Mouse (Mus musculus) forebrain, embryonic 11.5 days (tissue): ENCODE results near the gene Chst13. TPM values are rescaled to one million over a fixed set of nuclear protein-coding genes. Genes with fewer than 3 reads are reported as not detected.
A peak's percentile ranks its signal among the peaks of the same experiment; 100 is the strongest.

Experiments used
- ATAC-seq: fragments of 200-750 bp; cut with Nextera tagmentation; replicated peaks from 2 replicates; pipeline ENCODE4 v1.8.0; 2017; ENCODE audit warnings: moderate TSS enrichment; ENCODE audit not compliant: low FRiP score
- DNase-seq: peaks from one replicate; pipeline ENCODE4 v3.0.0-alpha.2; 2017; ENCODE audit warnings: low spot score
- H3K27ac ChIP-seq: fragments of 300-500 bp; sonication (generic); 2 replicates; pipeline ENCODE4 v1.5.1; 2014; ENCODE audit warnings: low read depth, low read length
- H3K27me3 ChIP-seq: fragments of 300-500 bp; sonication (generic); 2 replicates; pipeline ENCODE4 v1.6.1; 2014; ENCODE audit warnings: mild to moderate bottlenecking, low read length, mixed read lengths; ENCODE audit not compliant: control insufficient read depth, insufficient read depth
- H3K36me3 ChIP-seq: fragments of 300-500 bp; sonication (generic); 2 replicates; pipeline ENCODE4 v1.6.1; 2014; ENCODE audit warnings: mild to moderate bottlenecking, low read length, moderate library complexity, mixed read lengths; ENCODE audit not compliant: control insufficient read depth, insufficient read depth
- H3K4me1 ChIP-seq: fragments of 300-500 bp; sonication (generic); replicated peaks from 2 replicates; pipeline ENCODE4 v1.6.1; 2014; ENCODE audit warnings: low read length, mixed read lengths; ENCODE audit not compliant: control insufficient read depth, insufficient read depth
- H3K4me2 ChIP-seq: fragments of 300-500 bp; sonication (generic); 2 replicates; pipeline ENCODE4 v1.6.1; 2014; ENCODE audit warnings: low read depth, mild to moderate bottlenecking, low read length, moderate library complexity, mixed read lengths; ENCODE audit not compliant: severe bottlenecking
- H3K4me3 ChIP-seq: fragments of 300-500 bp; sonication (generic); 2 replicates; pipeline ENCODE4 v1.5.1; 2014; ENCODE audit warnings: low read depth, low read length
- H3K9ac ChIP-seq: fragments of 300-500 bp; sonication (generic); 2 replicates; pipeline ENCODE4 v1.6.1; 2014; ENCODE audit warnings: low read length
- H3K9me3 ChIP-seq: fragments of 300-500 bp; sonication (generic); 2 replicates; pipeline ENCODE4 v1.6.1; 2016; ENCODE audit warnings: low read length, mixed read lengths; ENCODE audit not compliant: control insufficient read depth
- WGBS: fragments of 180-500 bp; shearing (Covaris S2); extraction: QIAGEN DNeasy Blood & Tissue Kit; methylation state at CpG from one replicate; pipeline ENCODE4 v1.1.7; 2014; 5-methylcytosine and 5-hydroxymethylcytosine counted together
- polyA plus RNA-seq: library from polyadenylated mRNA; unstranded; fragments of >200 nt; fragmentation: Nextera tagmentation; extraction: Ambion mirVana; gene quantifications from 2 replicates; pipeline ENCODE4 v1.2.1, GENCODE M21; 2014

Chst13 gene
- polyA plus RNA-seq, 1 experiment from 2014 or later, result 0.15 TPM

- DNase-seq, result no peak
- Histone ChIP-seq H3K4me3 (no peak overlapping the region), H3K36me3 (no peaks in the 10 kb centered on the region), H3K9me3 (no peaks in the 10 kb centered on the region), H3K4me1 (no peaks in the 10 kb centered on the region), H3K9ac (no peak overlapping the region), H3K4me2 (no peak overlapping the region), H3K27ac (no peak overlapping the region), H3K27me3 (no peaks in the 10 kb centered on the region)
- WGBS, result 23% methylated on average over 6 of the region's 6 CpGs
- no peak for ATAC-seq
Observed at GRCm38 (mm10) chr6:90327670-90328069, 2.7 kb upstream of the Chst13 start.

GRCm38 (mm10) chr6:90324463-90324862 lies 522 bp downstream of the Chst13 start:
- no peak overlapping the region for H3K4me2 ChIP-seq
- WGBS, result 68% methylated on average over 3 of the region's 3 CpGs
- ATAC-seq (no peak), DNase-seq (no peak)
- no peaks in the 10 kb centered on the region for H3K36me3 ChIP-seq
- H3K9ac ChIP-seq, result no peak overlapping the region
- no peaks in the 10 kb centered on the region for H3K27me3 ChIP-seq
- H3K9me3 ChIP-seq, result no peaks in the 10 kb centered on the region
- no peaks in the 10 kb centered on the region for H3K4me1 ChIP-seq
- no peak overlapping the region for H3K4me3 ChIP-seq
- no peak overlapping the region for H3K27ac ChIP-seq

GRCm38 (mm10) chr6:90324026-90324425 lies 959 bp downstream of the Chst13 start:
- DNase-seq, result no peak
- Histone ChIP-seq H3K4me2 (no peak overlapping the region), H3K4me1 (no peaks in the 10 kb centered on the region), H3K9ac (no peak overlapping the region), H3K36me3 (no peaks in the 10 kb centered on the region), H3K4me3 (no peak overlapping the region), H3K27ac (no peak overlapping the region), H3K9me3 (no peaks in the 10 kb centered on the region), H3K27me3 (no peaks in the 10 kb centered on the region)
- no peak for ATAC-seq
- WGBS, result 74% methylated on average over 3 of the region's 3 CpGs

- Histone ChIP-seq H3K4me2 (no peak overlapping the region), H3K27ac (no peak overlapping the region), H3K4me3 (no peak overlapping the region), H3K9ac (no peak overlapping the region), H3K9me3 (no peaks in the 10 kb centered on the region), H3K27me3 (no peaks in the 10 kb centered on the region), H3K4me1 (no peaks in the 10 kb centered on the region), H3K36me3 (no peaks in the 10 kb centered on the region)
- ATAC-seq (no peak), DNase-seq (no peak)
- 55% methylated on average over 4 of the region's 4 CpGs for WGBS
Observed at GRCm38 (mm10) chr6:90321811-90322210, 3.2 kb downstream of the Chst13 start.

- no peaks in the 10 kb centered on the region for H3K27me3 ChIP-seq
- no peak overlapping the region for H3K27ac ChIP-seq
- WGBS, result 77% methylated on average over 5 of the region's 5 CpGs
- DNase-seq, result no peak
- H3K9ac ChIP-seq, result no peak overlapping the region
- no peaks in the 10 kb centered on the region for H3K9me3 ChIP-seq
- ATAC-seq, result no peak
- no peak overlapping the region for H3K4me2 ChIP-seq
- H3K4me1 ChIP-seq, result no peaks in the 10 kb centered on the region
- H3K36me3 ChIP-seq, result no peaks in the 10 kb centered on the region
- H3K4me3 ChIP-seq, result no peak overlapping the region
Observed at GRCm38 (mm10) chr6:90320429-90320828, 4.6 kb downstream of the Chst13 start.

GRCm38 (mm10) chr6:90319475-90320191 lies 5.4 kb downstream of the Chst13 start:
- 85% methylated on average over 7 of the region's 7 CpGs for WGBS
- Histone ChIP-seq H3K27ac (no peak overlapping the region), H3K27me3 (no peaks in the 10 kb centered on the region), H3K4me1 (no peaks in the 10 kb centered on the region), H3K4me2 (no peak overlapping the region), H3K4me3 (no peak overlapping the region), H3K36me3 (no peaks in the 10 kb centered on the region), H3K9ac (no peak overlapping the region), H3K9me3 (no peaks in the 10 kb centered on the region)
- no peak for ATAC-seq
- no peak for DNase-seq

GRCm38 (mm10) chr6:90319019-90319418 lies 6.0 kb downstream of the Chst13 start:
- Histone ChIP-seq H3K4me1 (no peaks in the 10 kb centered on the region), H3K4me2 (no peak overlapping the region), H3K9ac (no peak overlapping the region), H3K27me3 (no peaks in the 10 kb centered on the region), H3K36me3 (no peaks in the 10 kb centered on the region), H3K27ac (no peak overlapping the region), H3K9me3 (no peaks in the 10 kb centered on the region), H3K4me3 (no peak overlapping the region)
- WGBS, result 93% methylated on average over 2 of the region's 2 CpGs
- ATAC-seq, result no peak
- no peak for DNase-seq

- DNase-seq (peak; percentile 13), ATAC-seq (no peak)
- no peaks in the 10 kb centered on the region for H3K36me3 ChIP-seq
- 83% methylated on average over 2 of the region's 2 CpGs for WGBS
- H3K4me2 ChIP-seq, result no peak overlapping the region
- H3K27me3 ChIP-seq, result no peaks in the 10 kb centered on the region
- H3K9me3 ChIP-seq, result no peaks in the 10 kb centered on the region
- no peaks in the 10 kb centered on the region for H3K4me1 ChIP-seq
- H3K4me3 ChIP-seq, result no peak overlapping the region
- no peak overlapping the region for H3K27ac ChIP-seq
- no peak overlapping the region for H3K9ac ChIP-seq
Observed at GRCm38 (mm10) chr6:90317510-90318258, 7.3 kb downstream of the Chst13 start.

GRCm38 (mm10) chr6:90315961-90316360 lies 9.0 kb downstream of the Chst13 start:
- no peak overlapping the region for H3K4me3 ChIP-seq
- ATAC-seq, result no peak
- WGBS, result 78% methylated on average over 5 of the region's 5 CpGs
- no peaks in the 10 kb centered on the region for H3K27me3 ChIP-seq
- no peaks in the 10 kb centered on the region for H3K4me1 ChIP-seq
- no peaks in the 10 kb centered on the region for H3K36me3 ChIP-seq
- H3K9ac ChIP-seq, result no peak overlapping the region
- no peak overlapping the region for H3K27ac ChIP-seq
- no peak for DNase-seq
- H3K9me3 ChIP-seq, result no peaks in the 10 kb centered on the region
- no peak overlapping the region for H3K4me2 ChIP-seq
